Mouse (Mus musculus): ENCODE measurements around the gene Adam19. TPM values are rescaled to one million over a fixed set of nuclear protein-coding genes. Genes with fewer than 3 reads are reported as not detected.

The Adam19 gene
- total and polyA plus RNA-seq, 3 experiments, result 3.0 to 9.0 (median 4.5) TPM

DNA sequence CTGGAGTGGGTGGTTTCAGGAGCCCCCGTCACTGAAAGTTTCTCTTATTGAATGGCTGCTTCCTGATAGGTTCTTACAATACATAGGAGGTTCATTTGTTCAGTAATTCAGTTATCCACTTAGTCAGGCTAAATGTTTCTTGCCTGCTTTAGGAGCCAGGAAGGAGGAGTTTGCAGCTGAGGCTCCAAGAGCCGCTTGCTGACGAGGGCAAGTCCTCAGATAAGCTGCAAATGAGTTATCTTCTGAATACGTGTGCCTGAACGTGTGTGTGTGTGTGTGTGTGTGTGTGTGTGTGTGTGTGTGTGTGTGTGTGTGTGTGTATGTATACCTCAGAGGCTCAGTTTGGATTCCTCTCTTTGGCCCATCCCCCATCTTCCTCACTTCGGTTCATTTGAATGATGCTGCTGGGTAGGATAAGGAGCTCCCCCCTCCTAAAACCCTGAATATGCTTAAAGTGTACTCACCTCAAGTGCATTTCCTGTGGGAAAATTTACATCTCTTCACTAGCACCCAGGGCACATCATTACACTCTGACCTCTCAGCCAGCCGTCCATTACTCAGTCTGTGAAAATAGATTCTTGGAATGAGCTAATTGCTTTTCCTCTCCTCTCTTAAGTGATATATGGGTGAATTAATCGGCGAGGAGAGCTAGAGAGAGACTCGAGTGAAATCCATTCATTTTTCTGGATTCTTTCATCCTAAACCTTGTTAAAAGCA, 35.3 kb downstream of the Adam19 start:
- no peaks in the 10 kb centered on the region for H3K27me3 ChIP-seq (replicated peaks)
- dilution Hi-C loops (cut with MboI; ENCODE audit: extremely low pct_ligation_motif_present, extremely low pct_unique_long_range_greater_than_20kb, low sequenced_read_pairs) (no loop called here), in situ Hi-C loops (cut with MboI; ENCODE audit: low pct_ligation_motif_present, low pct_unique_long_range_greater_than_20kb, low sequenced_read_pairs) (no loop called here)
- H3K36me3 ChIP-seq (replicated peaks in 1 of 2; ENCODE audit: control insufficient read depth in 1 of 2, insufficient read depth in 1 of 2, low read length in 1 of 2), result no peaks in the 10 kb centered on the region
- no peak overlapping the region for H3K27ac ChIP-seq (ENCODE audit: insufficient read depth, low read depth)
- TF ChIP-seq JUN (IDR thresholded peaks at IDR 0.05; ENCODE audit: insufficient read depth, low read depth, low read length), result no peak
- 0 out of 2 replicates have a peak, but pooled peaks have one; percentile 27 for TF ChIP-seq RCOR1 (conservative IDR thresholded peaks at IDR 0.05; ENCODE audit: low read depth, low read length)
- TF ChIP-seq UBTF (IDR thresholded peaks at IDR 0.05; ENCODE audit: low read depth, low read length), result no peak
- no peak for TF ChIP-seq MXI1 (IDR thresholded peaks at IDR 0.05; ENCODE audit: low read depth, low read length)
- TF ChIP-seq TBP (conservative IDR thresholded peaks at IDR 0.05; ENCODE audit: low read depth, low read length), result no peak
- TF ChIP-seq MEF2A (IDR thresholded peaks at IDR 0.05; ENCODE audit: borderline replicate concordance, low read depth, low read length), result no peak
- no peak for TF ChIP-seq JUND (conservative IDR thresholded peaks at IDR 0.05; ENCODE audit: low read depth, low read length)
- TF ChIP-seq SMC3 (IDR thresholded peaks at IDR 0.05; ENCODE audit: low read depth, low read length), result no peak
- no peak for TF ChIP-seq MAFK (IDR thresholded peaks at IDR 0.05; ENCODE audit: insufficient replicate concordance, low read length)
- no peak for TF ChIP-seq CHD1 (IDR thresholded peaks at IDR 0.05; ENCODE audit: low read depth, low read length)
- no peak for TF ChIP-seq CTCF (conservative IDR thresholded peaks at IDR 0.05 in 1 of 2, IDR thresholded peaks at IDR 0.05 in 1 of 2; ENCODE audit: low read depth in 2 of 2, low read length in 2 of 2)
- TF ChIP-seq MYC (IDR thresholded peaks at IDR 0.05; ENCODE audit: low read depth, low read length), result no peak
- no peak for TF ChIP-seq ZKSCAN1 (IDR thresholded peaks at IDR 0.05; ENCODE audit: borderline replicate concordance, low read depth, low read length)
- peak; percentile 28; the same call in 1 of the 2 replicates for TF ChIP-seq CHD2 (IDR thresholded peaks at IDR 0.05; ENCODE audit: low read length)
- TF ChIP-seq SIN3A (IDR thresholded peaks at IDR 0.05; ENCODE audit: low read length), result no peak
- TF ChIP-seq IRF4 (IDR thresholded peaks at IDR 0.05; ENCODE audit: low read depth, low read length), result 0 out of 2 replicates have a peak, but pooled peaks have one; percentile 28
- TF ChIP-seq ZNF384 (IDR thresholded peaks at IDR 0.05; ENCODE audit: low read depth, low read length), result no peak
- no peak for TF ChIP-seq PAX5 (IDR thresholded peaks at IDR 0.05; ENCODE audit: low read length)
- TF ChIP-seq MAX (IDR thresholded peaks at IDR 0.05; ENCODE audit: low read length), result no peak
- TF ChIP-seq RAD21 (IDR thresholded peaks at IDR 0.05; ENCODE audit: low read depth, low read length), result no peak
- TF ChIP-seq ETS1 (conservative IDR thresholded peaks at IDR 0.05; ENCODE audit: low read depth, low read length), result no peak
- TF ChIP-seq MAZ (IDR thresholded peaks at IDR 0.05; ENCODE audit: low read depth, low read length), result 0 out of 2 replicates have a peak, but pooled peaks have one; percentile 30
- TF ChIP-seq USF2 (conservative IDR thresholded peaks at IDR 0.05; ENCODE audit: low read depth, low read length), result no peak
- no peak for TF ChIP-seq GABPA (IDR thresholded peaks at IDR 0.05; ENCODE audit: insufficient replicate concordance, low read depth, low read length)
- no peaks in the 10 kb centered on the region for H3K79me2 ChIP-seq (replicated peaks; ENCODE audit: control insufficient read depth, extremely low read depth, insufficient read depth, poor library complexity, severe bottlenecking)
- H3K9ac ChIP-seq (ENCODE audit: insufficient read depth, low read depth), result no peak overlapping the region
- DNase-seq (ENCODE audit: extremely low read depth), result peak; percentile 31
- no peak overlapping the region for H3K4me3 ChIP-seq (replicated peaks in 1 of 3; ENCODE audit: low read depth in 2 of 3, low read length in 2 of 3, poor library complexity in 1 of 3)
- no peak overlapping the region for H3K4me2 ChIP-seq (ENCODE audit: insufficient read depth, low read depth, poor library complexity, severe bottlenecking)
- peaks cover 3 to 25% of the 10 kb centered on the region in 2 experiments; a peak in 3 of 4 replicates for H3K4me1 ChIP-seq (ENCODE audit: control insufficient read depth in 1 of 2, insufficient read depth in 2 of 2)
- H3K9me3 ChIP-seq (replicated peaks; ENCODE audit: low read length), result no peaks in the 10 kb centered on the region
